Mouse (Mus musculus) intestine, postnatal 0 days (tissue): ENCODE data around the gene Arid3a. TPM values are rescaled to one million over a fixed set of nuclear protein-coding genes. Genes with fewer than 3 reads are reported as not detected.

Experiments used
- ATAC-seq: fragments of 200-750 bp; cut with Nextera tagmentation; 2 replicates; pipeline ENCODE4 v1.8.0; 2017; ENCODE audit warnings: mild to moderate bottlenecking, moderate TSS enrichment, moderate library complexity
- H3K27ac ChIP-seq: fragments of 300-500 bp; sonication (generic); 2 replicates; pipeline ENCODE4 v1.5.1; 2014; ENCODE audit warnings: mild to moderate bottlenecking, low read depth, low read length, moderate library complexity
- H3K27me3 ChIP-seq: fragments of 300-500 bp; sonication (generic); replicated peaks from 2 replicates; pipeline ENCODE4 v1.6.1; 2014; ENCODE audit warnings: low read length, mixed read lengths; ENCODE audit not compliant: control insufficient read depth, insufficient read depth
- H3K36me3 ChIP-seq: fragments of 300-500 bp; sonication (generic); 2 replicates; pipeline ENCODE4 v1.6.1; 2014; ENCODE audit warnings: mild to moderate bottlenecking, moderate library complexity; ENCODE audit not compliant: control insufficient read depth, insufficient read depth
- H3K4me1 ChIP-seq: fragments of 300-500 bp; sonication (generic); replicated peaks from 2 replicates; pipeline ENCODE4 v1.6.1; 2014; ENCODE audit warnings: antibody characterized with exemption, low read length, mixed read lengths; ENCODE audit not compliant: control insufficient read depth, insufficient read depth
- H3K4me2 ChIP-seq: fragments of 300-500 bp; sonication (generic); replicated peaks from 2 replicates; pipeline ENCODE4 v1.6.1; 2014; ENCODE audit warnings: low read depth, mild to moderate bottlenecking, moderate library complexity
- H3K4me3 ChIP-seq: fragments of 300-500 bp; sonication (generic); 2 replicates; pipeline ENCODE4 v1.5.1; 2014; ENCODE audit warnings: low read depth, low read length
- H3K9ac ChIP-seq: fragments of 300-500 bp; sonication (generic); 2 replicates; pipeline ENCODE4 v1.6.1; 2014; ENCODE audit warnings: mild to moderate bottlenecking, low read depth, low read length
- H3K9me3 ChIP-seq: fragments of 300-500 bp; sonication (generic); 2 replicates; pipeline ENCODE4 v1.6.1; 2016; ENCODE audit warnings: mixed run types; ENCODE audit not compliant: control insufficient read depth
- CTCF ChIP-seq: sonication (generic); IDR thresholded peaks from 2 replicates; pipeline ENCODE4 v1.5.1; 2016; ENCODE audit warnings: low read depth, mild to moderate bottlenecking, control low read depth, antibody characterized with exemption, moderate library complexity
- WGBS: fragments of 180-500 bp; shearing (Covaris S2); extraction: QIAGEN DNeasy Blood & Tissue Kit; methylation state at CpG from one replicate; pipeline ENCODE4 v1.1.7; 2014; 5-methylcytosine and 5-hydroxymethylcytosine counted together
- polyA plus RNA-seq: library from polyadenylated mRNA; unstranded; fragments of >200 nt; fragmentation: Nextera tagmentation; extraction: Ambion mirVana; gene quantifications from 2 replicates; pipeline ENCODE4 v1.2.1, GENCODE M21; 2015

The Arid3a gene
- polyA plus RNA-seq, 1 experiment from 2014 or later: 8.7 TPM

DNA sequence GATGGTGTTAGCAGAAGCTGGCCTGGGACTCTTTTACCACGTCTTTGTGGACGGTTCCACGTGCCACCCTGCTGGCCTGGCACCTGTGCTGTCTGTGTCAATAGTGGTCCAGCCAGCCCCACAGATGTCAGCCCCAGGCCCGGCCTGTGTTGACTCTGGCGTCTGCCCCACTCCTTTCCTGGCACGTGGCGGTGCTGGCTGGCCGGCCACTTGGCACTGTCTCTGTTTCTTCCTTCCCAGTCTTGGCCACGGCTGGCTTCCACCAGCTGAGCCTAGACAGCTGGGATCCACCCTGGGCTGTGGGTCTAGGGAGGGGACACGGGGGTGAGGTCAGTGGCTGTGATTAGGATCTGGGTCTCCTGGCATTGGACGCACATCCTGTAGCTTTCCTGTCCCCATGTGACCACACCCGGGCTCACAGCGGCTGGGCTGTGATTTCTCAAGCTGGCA is 7.5 kb downstream of the Arid3a start:
- Histone ChIP-seq H3K4me2 (no peak overlapping the region; the same call in 1 of the 2 replicates), H3K9ac (no peak overlapping the region; the same call in 1 of the 2 replicates), H3K9me3 (no peaks in the 10 kb centered on the region), H3K27me3 (no peaks in the 10 kb centered on the region), H3K4me1 (peaks cover 18% of the 10 kb centered on the region), H3K4me3 (no peak overlapping the region), H3K27ac (peak overlapping the region; percentile 62), H3K36me3 (peaks cover 40% of the 10 kb centered on the region)
- ATAC-seq: no peak
- 29% methylated on average over 13 of the region's 13 CpGs for WGBS
- no peak for TF ChIP-seq CTCF

- Histone ChIP-seq H3K9me3 (no peaks in the 10 kb centered on the region), H3K9ac (no peak overlapping the region), H3K27me3 (no peaks in the 10 kb centered on the region), H3K4me3 (no peak overlapping the region), H3K4me2 (no peak overlapping the region; the same call in 1 of the 2 replicates), H3K27ac (peak overlapping the region; percentile 62), H3K36me3 (peaks cover 40% of the 10 kb centered on the region), H3K4me1 (peaks cover 24% of the 10 kb centered on the region)
- WGBS: 78% methylated on average over 16 of the region's 16 CpGs
- no peak for TF ChIP-seq CTCF
- ATAC-seq: no peak
Observed at GRCm38 (mm10) chr10:79934794-79935569, 8.1 kb downstream of the Arid3a start.

GRCm38 (mm10) chr10:79936284-79936910 is 9.6 kb downstream of the Arid3a start:
- 23% methylated on average over 10 of the region's 10 CpGs for WGBS
- Histone ChIP-seq H3K9me3 (no peaks in the 10 kb centered on the region), H3K27ac (peak overlapping the region; percentile 89), H3K4me2 (peak overlapping the region; percentile 55), H3K4me1 (peaks cover 26% of the 10 kb centered on the region), H3K9ac (no peak overlapping the region), H3K36me3 (peaks cover 35% of the 10 kb centered on the region), H3K4me3 (no peak overlapping the region), H3K27me3 (no peaks in the 10 kb centered on the region)
- TF ChIP-seq CTCF: no peak
- peak; percentile 25 for ATAC-seq

GRCm38 (mm10) chr10:79936911-79937441 is 10.1 kb downstream of the Arid3a start:
- Histone ChIP-seq H3K9ac (no peak overlapping the region; the same call in 1 of the 2 replicates), H3K4me3 (no peak overlapping the region), H3K36me3 (peaks cover 35% of the 10 kb centered on the region), H3K9me3 (no peaks in the 10 kb centered on the region), H3K4me2 (peak overlapping the region; percentile 55), H3K27me3 (no peaks in the 10 kb centered on the region), H3K27ac (peak overlapping the region; percentile 89), H3K4me1 (peaks cover 26% of the 10 kb centered on the region)
- no peak for TF ChIP-seq CTCF
- ATAC-seq: peak; percentile 79
- WGBS: 29% methylated on average over 27 of the region's 27 CpGs

DNA sequence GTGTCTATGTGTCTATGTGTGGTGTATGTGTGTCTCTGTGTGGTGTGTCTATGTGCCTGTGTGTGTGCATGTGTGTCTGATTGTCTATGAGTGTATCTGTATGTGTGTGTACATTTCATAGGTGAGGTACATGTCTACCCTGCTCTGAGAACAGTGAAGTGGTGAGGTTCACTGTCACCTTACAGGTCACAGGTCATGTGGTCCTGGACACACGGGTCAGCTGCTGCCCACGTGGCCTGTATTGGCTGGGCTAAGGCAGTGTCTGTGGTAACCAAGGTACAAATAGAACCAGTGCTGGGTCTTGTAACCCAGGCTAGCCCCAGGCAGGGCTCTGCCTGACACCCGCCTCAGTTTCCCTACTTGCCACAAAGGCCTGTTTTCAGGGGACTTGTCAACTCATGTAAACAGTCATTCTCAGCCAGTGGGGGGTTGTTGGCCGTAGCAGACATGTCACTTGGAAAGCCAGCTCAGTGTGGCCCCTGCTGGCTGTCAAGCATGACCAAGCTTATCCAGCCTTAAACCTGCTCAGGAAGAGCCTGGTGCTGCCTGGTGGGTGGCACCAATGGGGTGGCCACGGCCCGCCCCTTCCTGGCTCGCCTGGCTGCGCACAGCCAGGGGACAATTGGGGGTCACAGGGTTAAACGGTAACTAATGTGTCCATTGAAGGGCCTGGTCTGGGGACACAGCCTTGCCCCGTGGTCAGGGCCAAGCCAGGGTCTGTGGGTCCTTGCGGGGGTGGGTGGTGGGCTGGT is 11.1 kb downstream of the Arid3a start:
- ATAC-seq: no peak
- no peak for TF ChIP-seq CTCF
- Histone ChIP-seq H3K9ac (no peak overlapping the region), H3K4me3 (no peak overlapping the region), H3K9me3 (no peaks in the 10 kb centered on the region), H3K27me3 (no peaks in the 10 kb centered on the region), H3K36me3 (peaks cover 37% of the 10 kb centered on the region), H3K4me1 (peaks cover 23% of the 10 kb centered on the region), H3K4me2 (peak overlapping the region; percentile 55; the same call in 1 of the 2 replicates), H3K27ac (peak overlapping the region; percentile 89)
- 66% methylated on average over 11 of the region's 11 CpGs for WGBS
